Mouse (Mus musculus) heart, embryonic 16.5 days (tissue): ENCODE results near the gene Gon7. TPM values are rescaled to one million over a fixed set of nuclear protein-coding genes. Genes with fewer than 3 reads are reported as not detected.

Experiments used
- ATAC-seq: fragments of 200-750 bp; cut with Nextera tagmentation; replicated peaks from 2 replicates; pipeline ENCODE4 v1.8.0; 2017; ENCODE audit warnings: moderate number of reproducible peaks; ENCODE audit not compliant: insufficient read depth, low FRiP score; ENCODE audit errors: extremely low read depth
- H3K27ac ChIP-seq: fragments of 300-500 bp; sonication (generic); 2 replicates; pipeline ENCODE4 v1.5.1; 2014; ENCODE audit warnings: mild to moderate bottlenecking, low read length, control low read depth, moderate library complexity
- H3K27me3 ChIP-seq: fragments of 300-500 bp; sonication (generic); 2 replicates; pipeline ENCODE4 v1.6.1; 2014; ENCODE audit warnings: low read length, mixed read lengths; ENCODE audit not compliant: control insufficient read depth, insufficient read depth
- H3K36me3 ChIP-seq: fragments of 300-500 bp; sonication (generic); 2 replicates; pipeline ENCODE4 v1.6.1; 2014; ENCODE audit not compliant: control insufficient read depth, insufficient read depth
- H3K4me1 ChIP-seq: fragments of 300-500 bp; sonication (generic); 2 replicates; pipeline ENCODE4 v1.6.1; 2014; ENCODE audit warnings: low read length, mixed read lengths; ENCODE audit not compliant: control insufficient read depth, insufficient read depth
- H3K4me2 ChIP-seq: fragments of 300-500 bp; sonication (generic); 2 replicates; pipeline ENCODE4 v1.6.1; 2014; ENCODE audit warnings: low read depth, mild to moderate bottlenecking, control low read depth, low read length
- H3K4me3 ChIP-seq: fragments of 300-500 bp; sonication (generic); 2 replicates; pipeline ENCODE4 v1.5.1; 2014; ENCODE audit warnings: mild to moderate bottlenecking, control low read depth, low read length
- H3K9ac ChIP-seq: fragments of 300-500 bp; sonication (generic); 2 replicates; pipeline ENCODE4 v1.6.1; 2014; ENCODE audit warnings: low read length, control low read depth
- H3K9me3 ChIP-seq: fragments of 300-500 bp; sonication (generic); replicated peaks from 2 replicates; pipeline ENCODE4 v1.6.1; 2016; ENCODE audit warnings: low read length; ENCODE audit not compliant: control insufficient read depth
- WGBS: fragments of 180-500 bp; shearing (Covaris S2); extraction: QIAGEN DNeasy Blood & Tissue Kit; methylation state at CpG from one replicate; pipeline ENCODE4 v1.1.7; 2014; 5-methylcytosine and 5-hydroxymethylcytosine counted together
- polyA plus RNA-seq: library from polyadenylated mRNA; unstranded; fragments of >200 nt; fragmentation: Nextera tagmentation; extraction: Ambion mirVana; gene quantifications from 2 replicates; pipeline ENCODE4 v1.2.1, GENCODE M21; 2015

The Gon7 gene
- polyA plus RNA-seq, 1 experiment from 2014 or later = 27.2 TPM

DNA sequence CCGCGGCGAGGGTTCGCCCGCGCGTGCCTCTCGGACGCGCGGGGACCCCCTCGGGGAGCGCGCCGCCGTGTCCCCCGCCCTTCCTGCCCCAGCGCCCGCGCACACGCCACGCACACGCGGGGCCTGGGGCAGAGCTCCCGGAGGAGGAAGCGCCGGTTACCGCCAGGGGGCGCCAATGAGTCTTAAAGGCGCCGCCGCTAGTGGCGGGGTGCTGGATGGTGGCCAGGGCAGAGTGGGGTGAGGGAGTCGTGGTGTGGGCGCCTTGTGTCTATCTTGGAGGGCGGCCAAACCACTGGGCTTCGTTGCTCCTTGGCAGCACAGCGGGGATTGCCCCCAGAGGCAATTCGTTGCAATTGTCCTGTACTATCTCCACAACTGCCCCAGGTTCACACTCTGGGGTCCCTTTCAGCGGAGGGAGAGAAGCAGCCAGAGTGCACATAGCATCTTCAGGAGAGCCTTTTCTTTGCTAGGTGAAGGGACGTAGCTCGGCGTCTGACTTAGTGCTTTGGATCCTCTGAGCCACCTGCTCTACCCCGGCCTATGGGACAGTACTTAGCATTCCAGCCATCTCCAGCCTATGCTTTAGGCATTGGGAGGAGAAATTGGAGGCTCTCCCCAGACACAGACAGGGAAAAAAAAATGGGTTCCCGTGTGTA lies 52.3 kb downstream of the Gon7 start:
- Histone ChIP-seq H3K4me1 (peaks cover 25% of the 10 kb centered on the region), H3K4me2 (peak overlapping the region; percentile 86), H3K4me3 (peak overlapping the region; percentile 68), H3K9ac (peak overlapping the region; percentile 78), H3K36me3 (no peaks in the 10 kb centered on the region), H3K27ac (peak overlapping the region; percentile 76), H3K9me3 (no peaks in the 10 kb centered on the region), H3K27me3 (no peaks in the 10 kb centered on the region)
- ATAC-seq = peak; percentile 75
- WGBS = 2% methylated on average over 45 of the region's 45 CpGs

DNA sequence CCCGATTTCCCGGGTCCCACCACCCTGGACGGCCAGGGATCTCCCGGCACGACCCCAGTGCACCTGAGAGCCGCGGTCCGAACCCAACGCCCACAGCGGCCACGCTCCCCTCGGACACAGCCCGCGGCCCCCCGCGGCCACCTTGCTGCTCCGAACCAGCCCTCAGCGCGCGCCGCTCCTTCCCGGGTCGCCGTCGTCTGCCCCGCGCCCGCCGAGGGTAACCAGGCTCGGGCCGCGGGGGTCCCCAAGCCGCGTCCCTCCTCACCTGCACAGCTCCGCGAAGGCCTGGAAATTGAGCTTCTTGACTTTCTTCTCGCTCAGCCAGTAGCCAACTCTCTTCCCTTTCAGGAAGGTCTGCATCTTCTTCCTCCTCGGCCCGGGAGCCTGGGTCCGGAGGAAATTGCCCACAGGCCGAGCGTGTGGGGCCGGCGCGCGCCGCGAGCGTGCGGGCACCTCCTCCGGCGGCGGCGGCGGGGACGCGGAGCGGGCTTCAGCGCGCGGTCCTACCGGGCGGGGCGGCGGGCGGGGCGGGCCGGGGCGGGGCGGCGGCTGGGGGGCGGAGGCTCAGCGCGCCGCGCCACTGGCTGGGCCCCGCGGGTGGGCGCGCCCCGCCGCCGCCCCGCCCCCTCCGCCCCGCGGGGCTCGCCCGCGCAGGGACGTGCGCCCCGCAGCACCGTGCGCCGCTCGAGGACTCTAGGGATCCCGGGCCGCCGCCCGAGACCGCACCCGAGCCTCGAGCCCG lies 53.0 kb downstream of the Gon7 start, which contains the start of gene Itpk1:
TSS of gene Itpk1 (minus strand) at position 474 of the 742 bp plus-strand sequence.
- peak within 1 kb of the TSS; percentile 68 for H3K4me3 ChIP-seq
- peaks cover 25% of the 10 kb centered on the region for H3K4me1 ChIP-seq
- H3K9ac ChIP-seq = peak within 1 kb of the TSS; percentile 78
- H3K4me2 ChIP-seq = peak within 1 kb of the TSS; percentile 86
- no peaks in the 10 kb centered on the region for H3K36me3 ChIP-seq
- WGBS = 1% methylated on average over 62 of the region's 105 CpGs
- H3K27me3 ChIP-seq = no peaks in the 10 kb centered on the region
- no peaks in the 10 kb centered on the region for H3K9me3 ChIP-seq
- peak; percentile 88 for ATAC-seq
- H3K27ac ChIP-seq = peak within 1 kb of the TSS; percentile 76

DNA sequence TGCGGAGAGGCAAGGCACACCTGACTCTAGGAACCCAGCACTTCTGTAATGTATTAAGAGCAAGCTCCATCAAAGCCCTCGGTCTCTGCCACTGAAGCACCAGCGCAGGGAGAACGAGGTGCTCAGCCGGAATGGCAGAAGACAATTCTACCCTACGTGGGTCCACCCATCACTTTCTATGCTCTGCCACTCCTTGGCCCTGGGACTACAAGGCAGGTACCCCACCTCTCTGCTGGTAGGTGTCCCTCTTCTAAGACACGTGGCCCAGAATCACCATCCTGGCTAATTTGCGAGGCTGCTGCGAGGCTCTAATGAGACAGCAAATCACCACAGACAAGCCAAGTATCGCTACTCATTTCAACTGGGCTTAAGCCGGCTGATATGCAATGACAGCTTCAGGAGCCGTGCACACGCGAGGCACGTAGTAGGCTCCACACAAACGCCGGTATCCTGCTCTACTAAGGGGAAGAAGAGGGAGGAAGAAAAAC lies 53.6 kb downstream of the Gon7 start:
- Histone ChIP-seq H3K27ac (no peak overlapping the region), H3K9ac (peak overlapping the region; percentile 78), H3K4me2 (peak overlapping the region; percentile 86), H3K4me1 (peaks cover 28% of the 10 kb centered on the region), H3K27me3 (no peaks in the 10 kb centered on the region), H3K4me3 (peak overlapping the region; percentile 68), H3K36me3 (no peaks in the 10 kb centered on the region), H3K9me3 (no peaks in the 10 kb centered on the region)
- 0 out of 2 replicates have a peak, but pooled peaks have one; percentile 0 for ATAC-seq
- WGBS = 14% methylated on average over 17 of the region's 17 CpGs

DNA sequence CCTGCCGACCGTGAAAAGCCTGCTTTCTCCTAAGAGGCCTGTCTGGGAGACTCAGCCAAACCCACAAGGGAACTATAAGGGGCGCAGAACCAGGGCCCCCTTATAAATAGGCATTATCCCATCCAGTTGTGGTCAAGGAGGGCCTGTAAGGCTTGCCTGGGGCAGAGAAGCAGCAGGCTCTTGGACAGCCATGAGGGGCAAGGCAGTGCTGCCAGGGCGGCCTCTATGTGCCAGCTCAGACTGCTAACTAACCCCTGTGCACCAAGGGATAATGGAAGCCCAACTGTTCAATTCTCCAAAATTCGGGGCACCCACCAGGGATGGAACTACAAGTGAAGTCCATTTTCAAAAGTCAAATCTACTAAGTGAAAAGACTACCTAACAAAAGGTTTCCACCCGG lies 54.2 kb downstream of the Gon7 start:
- H3K27ac ChIP-seq = peak overlapping the region; percentile 43; the same call in 1 of the 2 replicates
- WGBS = 60% methylated on average over 6 of the region's 6 CpGs

More for the DNA sequence above, 54.2 kb downstream of the Gon7 start:
- Histone ChIP-seq H3K9ac (peak overlapping the region; percentile 41; the same call in 1 of the 2 replicates), H3K4me1 (peaks cover 32% of the 10 kb centered on the region), H3K4me2 (peak overlapping the region; percentile 86), H3K27me3 (no peaks in the 10 kb centered on the region), H3K4me3 (peak overlapping the region; percentile 68), H3K9me3 (no peaks in the 10 kb centered on the region), H3K36me3 (no peaks in the 10 kb centered on the region)
- no peak for ATAC-seq

Other genes with a start within 250 kb of the Gon7 start
- 2.5 and 12.2 TPM in 2 replicates for gene Chga, start 202.8 kb downstream of the Gon7 start, polyA plus RNA-seq
- 7.2 and 8.8 TPM in 2 replicates for gene Itpk1, start 52.9 kb downstream of the Gon7 start, polyA plus RNA-seq
- 19.0 and 19.5 TPM in 2 replicates for gene Moap1, start 14.1 kb downstream of the Gon7 start, polyA plus RNA-seq
- gene Tmem251, start 14.0 kb downstream of the Gon7 start, polyA plus RNA-seq = 7.7 and 8.3 TPM in 2 replicates
- not detected in 2 replicates for gene Gm28051, start within 50 bp of the Gon7 start, polyA plus RNA-seq
- 33.0 and 33.3 TPM in 2 replicates for gene Ubr7, start 164 bp upstream of the Gon7 start, polyA plus RNA-seq
- gene Gm20604, start 869 bp upstream of the Gon7 start, polyA plus RNA-seq = 16.7 and 17.4 TPM in 2 replicates
- gene Btbd7, start 120.7 kb upstream of the Gon7 start, polyA plus RNA-seq = 10.7 and 12.8 TPM in 2 replicates
- not detected in 2 replicates for gene Cox8c, start 141.5 kb upstream of the Gon7 start, polyA plus RNA-seq
- 0.30 and 0.37 TPM in 2 replicates for gene Unc79, start 191.1 kb upstream of the Gon7 start, polyA plus RNA-seq